Mouse (Mus musculus) MEL (cell line): ENCODE data around the gene Sash1.

Source experiments
- ELF1 ChIP-seq: IDR thresholded peaks from 2 replicates; pipeline ENCODE4 v1.6.1; 2014; ENCODE audit warnings: low read depth, mild to moderate bottlenecking, inconsistent platforms, low read length, improper control_type of control experiment, moderate library complexity
- GABPA ChIP-seq: IDR thresholded peaks from 2 replicates; pipeline ENCODE4 v1.6.1; 2012; ENCODE audit warnings: low read depth, mild to moderate bottlenecking, inconsistent platforms, low read length, improper control_type of control experiment, moderate library complexity
- GATA1 ChIP-seq: IDR thresholded peaks from 2 replicates; pipeline ENCODE4 v1.6.1; 2011; ENCODE audit warnings: low read depth, low read length, improper control_type of control experiment
- HCFC1 ChIP-seq: IDR thresholded peaks from 2 replicates; pipeline ENCODE4 v1.6.1; 2012; ENCODE audit warnings: low read depth, mild to moderate bottlenecking, inconsistent platforms, low read length, improper control_type of control experiment, moderate library complexity
- MAX ChIP-seq: IDR thresholded peaks from 2 replicates; pipeline ENCODE4 v1.6.1; 2011; ENCODE audit warnings: low read length, improper control_type of control experiment
- MAZ ChIP-seq: IDR thresholded peaks from 2 replicates; pipeline ENCODE4 v1.6.1; 2012; ENCODE audit warnings: low read depth, mild to moderate bottlenecking, inconsistent platforms, low read length, improper control_type of control experiment
- NRF1 ChIP-seq: IDR thresholded peaks from 2 replicates; pipeline ENCODE4 v1.6.1; 2014; ENCODE audit warnings: low read depth, mild to moderate bottlenecking, inconsistent platforms, low read length, improper control_type of control experiment, moderate library complexity; ENCODE audit not compliant: poor library complexity, insufficient read depth, severe bottlenecking
- POLR2A ChIP-seq, 2 experiments: IDR thresholded peaks; 2 replicates each; pipeline ENCODE4 v1.6.1; 2011 to 2012; ENCODE audit warnings: low read length in 2 of 2, mild to moderate bottlenecking in 2 of 2, control low read depth in 1 of 2, improper control_type of control experiment in 1 of 2, low read depth in 1 of 2, moderate library complexity in 1 of 2; ENCODE audit not compliant: control insufficient read depth in 1 of 2, insufficient read depth in 1 of 2, poor library complexity in 1 of 2
- ZC3H11A ChIP-seq: IDR thresholded peaks from 2 replicates; pipeline ENCODE4 v1.6.1; 2012; ENCODE audit warnings: low read depth, mild to moderate bottlenecking, inconsistent platforms, low read length, improper control_type of control experiment

GRCm38 (mm10) chr10:8871935-8872334 is 13.9 kb downstream of the Sash1 start:
- TF ChIP-seq NRF1 (no peak), MAZ (no peak), MAX (no peak), GABPA (no peak), POLR2A (IDR thresholded peaks at IDR 0.05; ENCODE audit: control insufficient read depth in 1 of 2, insufficient read depth in 1 of 2, low read depth in 1 of 2, low read length in 2 of 2, poor library complexity in 1 of 2) (no peak), ZC3H11A (no peak), ELF1 (no peak), GATA1 (no peak), HCFC1 (no peak)
